Mouse (Mus musculus): ENCODE measurements around the gene Rab15. TPM values are rescaled to one million over a fixed set of nuclear protein-coding genes. Genes with fewer than 3 reads are reported as not detected.

The Rab15 gene
- total RNA-seq, 1 experiment from 2014 or later = not detected

DNA sequence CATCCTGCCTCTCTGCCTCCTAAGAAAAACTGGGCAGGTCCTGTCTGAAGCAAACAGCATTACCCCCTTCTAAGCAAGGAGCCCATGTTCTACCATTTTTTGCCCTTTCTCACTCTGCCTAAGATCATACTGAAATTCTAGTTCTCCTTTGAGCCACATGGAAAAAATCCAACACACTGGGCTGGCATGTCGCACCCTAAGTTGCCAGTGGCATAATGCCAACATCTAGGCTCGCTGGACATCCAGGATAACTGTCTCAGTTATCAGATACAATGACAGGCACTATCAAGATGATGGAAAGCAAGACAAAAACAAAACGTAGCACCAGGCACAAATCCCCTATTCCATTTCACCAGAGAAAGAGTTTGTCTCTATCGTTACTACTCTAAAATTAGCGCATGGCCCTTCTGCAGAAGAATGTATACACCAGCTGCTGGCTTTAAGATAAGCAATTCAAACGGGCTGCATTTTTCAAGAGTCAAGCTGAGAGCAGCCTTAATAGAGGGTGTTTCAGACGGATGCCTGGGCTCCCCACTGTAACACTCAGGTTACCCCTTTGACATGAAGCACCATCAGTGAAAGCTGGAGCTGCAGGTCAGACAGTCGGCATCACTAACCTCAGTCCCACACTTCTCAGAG lies 32.1 kb downstream of the Rab15 start:
- no peak for ATAC-seq (replicated peaks; ENCODE audit: insufficient number of reproducible peaks, low FRiP score, low TSS enrichment, poor library complexity, severe bottlenecking)

DNA sequence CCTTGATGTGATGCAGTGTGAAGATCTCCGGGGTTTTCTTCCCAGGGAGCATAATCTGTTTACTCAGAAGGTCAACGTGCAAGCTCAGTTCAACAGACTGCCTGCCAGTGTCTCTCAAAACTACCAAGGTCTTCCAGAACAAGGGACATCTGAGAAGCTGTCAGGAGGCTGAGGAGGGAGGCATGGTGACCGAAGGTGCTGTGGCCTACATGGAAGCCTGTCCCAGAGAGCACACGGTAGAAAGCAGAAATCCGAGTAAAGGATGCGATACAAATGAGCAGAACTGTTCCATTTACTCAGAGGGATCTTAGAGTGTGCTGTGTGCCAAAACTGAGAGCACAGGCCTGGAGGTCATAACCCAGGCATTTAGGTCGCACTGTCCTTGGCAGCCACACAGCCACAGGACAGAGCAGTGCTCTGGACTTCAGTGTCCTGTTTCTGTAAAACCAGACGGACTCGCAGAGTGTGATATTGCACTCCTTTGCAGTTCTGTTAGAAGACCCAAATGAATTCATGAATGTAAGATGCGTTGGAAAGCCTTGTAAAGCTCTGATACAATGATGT lies 38.6 kb downstream of the Rab15 start:
- no peak for ATAC-seq (replicated peaks; ENCODE audit: insufficient number of reproducible peaks, low FRiP score, low TSS enrichment, poor library complexity, severe bottlenecking)

- no peak for ATAC-seq (replicated peaks; ENCODE audit: insufficient number of reproducible peaks, low FRiP score, low TSS enrichment, poor library complexity, severe bottlenecking)
Observed at GRCm38 (mm10) chr12:76780639-76781468, 41.9 kb downstream of the Rab15 start.

GRCm38 (mm10) chr12:76779951-76780350 lies 42.8 kb downstream of the Rab15 start:
- no peak for ATAC-seq (replicated peaks; ENCODE audit: insufficient number of reproducible peaks, low FRiP score, low TSS enrichment, poor library complexity, severe bottlenecking)

- no peak for ATAC-seq (replicated peaks; ENCODE audit: insufficient number of reproducible peaks, low FRiP score, low TSS enrichment, poor library complexity, severe bottlenecking)
Observed at GRCm38 (mm10) chr12:76778305-76779083, 44.2 kb downstream of the Rab15 start.

DNA sequence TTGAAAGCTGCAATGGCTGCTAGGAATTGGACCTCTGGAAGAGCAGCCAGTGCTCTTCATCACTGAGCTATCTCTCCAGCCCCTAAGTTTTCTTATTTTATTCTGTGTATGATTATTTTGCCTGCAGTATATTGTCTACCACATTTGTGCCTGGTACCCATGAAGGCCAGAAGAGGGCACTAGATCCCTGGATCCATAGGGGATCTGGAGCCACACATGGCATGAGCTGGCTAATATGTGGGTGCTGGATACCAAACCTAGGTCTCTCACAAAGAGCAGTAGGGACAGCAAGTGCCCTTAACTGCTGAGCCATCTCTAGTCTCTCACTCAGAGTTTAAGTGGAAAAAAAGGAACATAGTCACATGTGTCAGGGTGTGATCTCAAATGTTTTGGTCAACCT lies 44.9 kb downstream of the Rab15 start:
- ATAC-seq (replicated peaks; ENCODE audit: insufficient number of reproducible peaks, low FRiP score, low TSS enrichment, poor library complexity, severe bottlenecking) = no peak

DNA sequence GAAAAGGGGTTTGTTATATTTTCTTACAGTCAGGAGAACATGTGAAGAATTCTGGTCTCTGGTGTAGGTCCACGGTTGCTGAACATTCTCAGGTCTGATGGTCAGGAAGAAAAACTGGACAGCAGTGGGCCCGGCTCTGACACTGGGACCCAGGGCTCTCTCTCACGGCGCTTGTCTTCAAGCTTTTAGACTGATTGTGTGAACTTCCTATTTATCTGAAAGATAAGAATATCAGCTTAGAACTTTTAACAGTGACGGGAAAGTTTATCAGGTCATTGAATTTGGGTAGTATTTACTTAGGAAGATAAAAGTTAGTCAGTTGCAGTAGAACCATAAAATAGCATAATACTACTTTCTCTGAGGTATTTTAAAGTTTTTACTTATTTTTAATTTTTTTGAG lies 45.8 kb downstream of the Rab15 start:
- ATAC-seq (replicated peaks; ENCODE audit: insufficient number of reproducible peaks, low FRiP score, low TSS enrichment, poor library complexity, severe bottlenecking) = no peak

- no peak for ATAC-seq (replicated peaks; ENCODE audit: insufficient number of reproducible peaks, low FRiP score, low TSS enrichment, poor library complexity, severe bottlenecking)
Observed at GRCm38 (mm10) chr12:76775132-76775531, 47.6 kb downstream of the Rab15 start.

- no peak for ATAC-seq (replicated peaks; ENCODE audit: insufficient number of reproducible peaks, low FRiP score, low TSS enrichment, poor library complexity, severe bottlenecking)
Observed at GRCm38 (mm10) chr12:76774652-76775051, 48.1 kb downstream of the Rab15 start.

DNA sequence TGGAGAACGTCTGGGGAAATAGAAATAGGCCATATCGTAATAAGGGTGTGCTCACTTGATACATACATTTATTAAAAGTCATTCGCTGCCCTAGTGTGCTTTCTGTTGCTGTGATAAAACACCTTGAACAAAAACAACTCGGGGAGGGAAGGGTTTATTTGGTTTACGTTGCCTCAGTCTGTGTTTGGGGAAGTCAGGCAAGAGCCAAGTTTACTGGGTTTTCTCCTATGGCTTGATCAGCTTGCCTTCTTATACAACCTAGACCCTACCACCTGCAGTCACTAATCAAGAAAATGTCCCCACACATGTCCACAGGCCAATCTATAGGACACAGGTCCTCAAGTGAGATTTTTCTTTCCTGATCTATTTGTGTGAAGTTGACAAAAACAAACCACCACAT lies 51.2 kb downstream of the Rab15 start:
- no peak for ATAC-seq (replicated peaks; ENCODE audit: insufficient number of reproducible peaks, low FRiP score, low TSS enrichment, poor library complexity, severe bottlenecking)

GRCm38 (mm10) chr12:76770841-76771500 lies 51.7 kb downstream of the Rab15 start:
- no peak for ATAC-seq (replicated peaks; ENCODE audit: insufficient number of reproducible peaks, low FRiP score, low TSS enrichment, poor library complexity, severe bottlenecking)

DNA sequence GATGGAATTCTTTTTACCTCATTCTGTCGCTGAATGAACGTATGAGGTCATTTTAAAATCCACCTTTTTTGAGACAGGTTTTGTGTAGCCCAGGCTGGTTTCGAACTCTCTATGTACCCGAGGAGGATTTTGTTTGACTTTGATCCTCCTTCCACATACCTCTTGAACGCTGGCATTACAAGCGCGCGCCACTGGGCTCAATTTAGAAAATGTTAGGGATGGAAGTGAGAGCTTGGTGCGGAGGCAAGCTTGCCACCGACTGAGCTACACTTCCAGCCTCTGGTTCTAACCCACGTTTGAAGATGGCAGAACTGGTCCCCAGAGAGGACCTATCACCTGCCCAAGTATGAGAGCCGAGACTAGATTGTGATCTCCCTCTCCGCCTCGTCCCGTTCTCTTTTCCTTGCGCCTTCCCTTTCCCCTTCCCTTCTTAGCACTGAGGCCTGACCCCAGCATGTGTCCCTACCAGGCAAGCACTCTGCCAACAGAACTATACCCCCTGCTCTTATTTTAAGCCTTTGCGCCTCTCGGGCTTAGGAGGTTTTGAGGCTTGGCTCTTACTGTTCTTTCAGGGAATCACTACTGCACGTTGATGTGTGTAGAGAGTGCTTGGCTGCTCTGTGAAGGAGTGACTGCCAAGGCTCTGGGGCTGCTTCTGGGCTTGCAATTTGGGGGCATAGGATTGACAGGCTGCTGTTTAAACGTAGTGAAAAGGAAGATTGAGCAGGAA lies 56.6 kb downstream of the Rab15 start:
- no peak; the same call in 1 of the 2 replicates for ATAC-seq (replicated peaks; ENCODE audit: insufficient number of reproducible peaks, low FRiP score, low TSS enrichment, poor library complexity, severe bottlenecking)

- peak; percentile 93 for ATAC-seq (replicated peaks; ENCODE audit: insufficient number of reproducible peaks, low FRiP score, low TSS enrichment, poor library complexity, severe bottlenecking)
Observed at GRCm38 (mm10) chr12:76765354-76765851, 57.3 kb downstream of the Rab15 start, which contains the start of the genes Churc1 and Fntb. Churc1 (plus strand) TSS chr12:76765538. Fntb (plus strand) TSS chr12:76765589.

GRCm38 (mm10) chr12:76752652-76753318 lies 69.9 kb downstream of the Rab15 start:
- ATAC-seq (replicated peaks; ENCODE audit: insufficient number of reproducible peaks, low FRiP score, low TSS enrichment, poor library complexity, severe bottlenecking) = no peak

GRCm38 (mm10) chr12:76750866-76751459 lies 71.7 kb downstream of the Rab15 start:
- no peak for ATAC-seq (replicated peaks; ENCODE audit: insufficient number of reproducible peaks, low FRiP score, low TSS enrichment, poor library complexity, severe bottlenecking)
